Mouse (Mus musculus) heart, embryonic 13.5 days (tissue): ENCODE measurements around the gene Nudt14. TPM values are rescaled to one million over a fixed set of nuclear protein-coding genes. Genes with fewer than 3 reads are reported as not detected.

Experiments used
- ATAC-seq: fragments of 200-750 bp; cut with Nextera tagmentation; 2 replicates; pipeline ENCODE4 v1.8.0; 2017; ENCODE audit warnings: moderate TSS enrichment; ENCODE audit not compliant: insufficient number of reproducible peaks, low FRiP score, low TSS enrichment; ENCODE audit errors: extremely low read depth
- H3K27ac ChIP-seq: fragments of 300-500 bp; sonication (generic); replicated peaks from 2 replicates; pipeline ENCODE4 v1.5.1; 2015; ENCODE audit warnings: moderate library complexity, mild to moderate bottlenecking, inconsistent platforms
- H3K27me3 ChIP-seq: fragments of 300-500 bp; sonication (generic); replicated peaks from 2 replicates; pipeline ENCODE4 v1.6.1; 2015; ENCODE audit warnings: mild to moderate bottlenecking, inconsistent platforms
- H3K36me3 ChIP-seq: fragments of 300-500 bp; sonication (generic); 2 replicates; pipeline ENCODE4 v1.6.1; 2015; ENCODE audit warnings: mild to moderate bottlenecking, inconsistent platforms
- H3K4me1 ChIP-seq: fragments of 300-500 bp; sonication (generic); 2 replicates; pipeline ENCODE4 v1.6.1; 2015; ENCODE audit warnings: inconsistent platforms
- H3K4me2 ChIP-seq: fragments of 300-500 bp; sonication (generic); 2 replicates; pipeline ENCODE4 v1.6.1; 2015; ENCODE audit warnings: inconsistent platforms, mild to moderate bottlenecking, moderate library complexity
- H3K4me3 ChIP-seq: fragments of 300-500 bp; sonication (generic); 2 replicates; pipeline ENCODE4 v1.5.1; 2015; ENCODE audit warnings: moderate library complexity, mild to moderate bottlenecking, inconsistent platforms
- H3K9ac ChIP-seq: fragments of 300-500 bp; sonication (generic); 2 replicates; pipeline ENCODE4 v1.6.1; 2015; ENCODE audit warnings: inconsistent platforms, mild to moderate bottlenecking, moderate library complexity
- H3K9me3 ChIP-seq: fragments of 300-500 bp; sonication (generic); 2 replicates; pipeline ENCODE4 v1.6.1; 2016; ENCODE audit warnings: inconsistent platforms
- WGBS: fragments of 180-500 bp; shearing (Covaris S2); methylation state at CpG from one replicate; pipeline ENCODE4 v1.1.7; 2015; ENCODE audit warnings: mixed read lengths; 5-methylcytosine and 5-hydroxymethylcytosine counted together
- microRNA-seq: library from miRNA; unstranded; fragments of <30 nt; microRNA quantifications from one replicate; pipeline ENCODE4, GENCODE M21; 2016
- polyA plus RNA-seq: library from polyadenylated mRNA; unstranded; fragments of >200 nt; fragmentation: Nextera tagmentation; extraction: Ambion mirVana; gene quantifications from 2 replicates; pipeline ENCODE4 v1.2.1, GENCODE M21; 2015

Nudt14 gene
- polyA plus RNA-seq, 1 experiment from 2014 or later: 45.3 TPM

DNA sequence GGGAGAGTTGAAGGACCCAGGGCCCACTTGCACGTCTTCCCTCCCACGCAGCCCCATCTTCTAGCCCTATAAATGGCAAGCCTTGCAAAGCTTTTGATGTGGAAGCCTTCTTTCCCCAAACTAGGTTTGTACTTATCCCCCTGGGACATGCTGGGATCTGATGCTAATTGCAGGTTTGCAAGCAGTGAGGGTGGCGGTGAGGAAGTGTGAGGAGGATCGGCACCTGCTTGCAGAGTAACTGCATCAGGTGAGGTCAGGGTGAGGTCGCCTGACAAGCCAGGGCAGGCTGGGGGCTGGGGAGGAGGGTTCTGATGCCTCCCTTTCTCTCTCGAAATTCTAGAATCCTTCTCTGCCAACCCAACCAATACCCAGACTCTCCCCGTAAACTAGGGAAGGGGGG is 56.5 kb downstream of the Nudt14 start:
- Histone ChIP-seq H3K36me3 (no peaks in the 10 kb centered on the region), H3K9me3 (no peaks in the 10 kb centered on the region), H3K4me3 (no peak overlapping the region), H3K9ac (no peak overlapping the region), H3K27me3 (peaks cover 22% of the 10 kb centered on the region), H3K4me1 (no peaks in the 10 kb centered on the region), H3K27ac (no peak overlapping the region), H3K4me2 (no peak overlapping the region)
- WGBS: 63% methylated on average over 7 of the region's 7 CpGs
- no peak for ATAC-seq

Small RNA genes lying within 50 kb of the gene (microRNA-seq; reads per million reads assigned to microRNA genes)
- not detected for gene Mir6941

Other genes with a start within 250 kb of the Nudt14 start
- gene Cep170b, start 221.7 kb downstream of the Nudt14 start, polyA plus RNA-seq: 4.0 and 4.3 TPM in 2 replicates
- gene Pld4, start 181.5 kb downstream of the Nudt14 start, polyA plus RNA-seq: 5.5 and 7.0 TPM in 2 replicates
- gene Ahnak2, start 139.5 kb downstream of the Nudt14 start, polyA plus RNA-seq: 1.1 and 1.2 TPM in 2 replicates
- gene Clba1, start 133.2 kb downstream of the Nudt14 start, polyA plus RNA-seq: 7.6 and 8.0 TPM in 2 replicates
- 49.1 and 49.3 TPM in 2 replicates for gene Cdca4, start 112.7 kb downstream of the Nudt14 start, polyA plus RNA-seq
- 0.08 and 0.16 TPM in 2 replicates for gene Gpr132, start 73.9 kb downstream of the Nudt14 start, polyA plus RNA-seq
- gene Jag2, start 12.3 kb downstream of the Nudt14 start, polyA plus RNA-seq: 2.5 and 2.7 TPM in 2 replicates
- gene Btbd6, start 34.4 kb upstream of the Nudt14 start, polyA plus RNA-seq: 21.7 and 22.0 TPM in 2 replicates
- 32.5 and 35.5 TPM in 2 replicates for gene Brf1, start 58.6 kb upstream of the Nudt14 start, polyA plus RNA-seq
- 7.0 and 7.7 TPM in 2 replicates for gene Pacs2, start 72.4 kb upstream of the Nudt14 start, polyA plus RNA-seq
- not detected in 2 replicates for gene Tex22, start 132.4 kb upstream of the Nudt14 start, polyA plus RNA-seq
- 11.2 and 11.9 TPM in 2 replicates for gene Mta1, start 156.2 kb upstream of the Nudt14 start, polyA plus RNA-seq
- 1,302 and 1,499 TPM in 2 replicates for gene Crip2, start 198.1 kb upstream of the Nudt14 start, polyA plus RNA-seq
- gene Crip1, start 204.2 kb upstream of the Nudt14 start, polyA plus RNA-seq: 408 and 464 TPM in 2 replicates
- gene Tedc1, start 214.3 kb upstream of the Nudt14 start, polyA plus RNA-seq: 20.6 and 21.8 TPM in 2 replicates
- gene Tmem121, start 243.8 kb upstream of the Nudt14 start, polyA plus RNA-seq: 2.8 and 3.1 TPM in 2 replicates